Mouse (Mus musculus) heart, adult 2 months (tissue): ENCODE measurements around the gene Naa38. TPM values are rescaled to one million over a fixed set of nuclear protein-coding genes. Genes with fewer than 3 reads are reported as not detected.

Experiments used
- DNase-seq, 2 experiments: peaks; one replicate each; pipeline ENCODE4 v3.0.0; 2021
- H3K27ac ChIP-seq: fragments of 200-600 bp; 2 replicates; pipeline ENCODE4 v1.8.1; 2022
- H3K27me3 ChIP-seq: fragments of 200-500 bp; 2 replicates; pipeline ENCODE4 v1.6.1; 2012; ENCODE audit warnings: mild to moderate bottlenecking, low read length, inconsistent platforms, mixed read lengths; ENCODE audit not compliant: control insufficient read depth, insufficient read depth
- H3K36me3 ChIP-seq: fragments of 200-500 bp; 2 replicates; pipeline ENCODE4 v1.6.1; 2012; ENCODE audit warnings: low read length, inconsistent platforms; ENCODE audit not compliant: control insufficient read depth, insufficient read depth
- H3K4me1 ChIP-seq: fragments of 200-500 bp; 2 replicates; pipeline ENCODE4 v1.6.1; 2011; ENCODE audit warnings: low read length; ENCODE audit not compliant: control insufficient read depth, insufficient read depth
- H3K4me3 ChIP-seq: fragments of 200-600 bp; 2 replicates; pipeline ENCODE4 v1.8.1; 2022
- H3K79me2 ChIP-seq: fragments of 200-500 bp; replicated peaks from 2 replicates; pipeline ENCODE4 v1.6.1; 2012; ENCODE audit warnings: mild to moderate bottlenecking, inconsistent platforms, low read length, moderate library complexity, mixed read lengths; ENCODE audit not compliant: control insufficient read depth, insufficient read depth
- H3K9ac ChIP-seq: fragments of 200-500 bp; 2 replicates; pipeline ENCODE4 v1.6.1; 2012; ENCODE audit warnings: low read depth, mild to moderate bottlenecking, control low read depth, inconsistent platforms, low read length, mixed read lengths
- CTCF ChIP-seq: fragments of 200-600 bp; IDR thresholded peaks from 2 replicates; pipeline ENCODE4 v1.8.1; 2022; ENCODE audit warnings: antibody characterized with exemption, mild to moderate bottlenecking, moderate library complexity
- EP300 ChIP-seq: fragments of 200-500 bp; IDR thresholded peaks from 2 replicates; pipeline ENCODE4 v1.6.1; 2011; ENCODE audit warnings: low read depth, low read length, control low read depth; ENCODE audit not compliant: insufficient read depth
- POLR2A ChIP-seq: fragments of 200-500 bp; IDR thresholded peaks from 2 replicates; pipeline ENCODE4 v1.6.1; 2011; ENCODE audit warnings: mild to moderate bottlenecking, low read depth, low read length, control low read depth; ENCODE audit not compliant: insufficient read depth
- WGBS: fragments of 180-500 bp; shearing (Covaris S2); methylation state at CpG from one replicate; pipeline ENCODE4 v1.1.7; 2018; 5-methylcytosine and 5-hydroxymethylcytosine counted together
- intact Hi-C: fragments of 180-260 bp; cut with DNase I; formaldehyde crosslinking; loops from one replicate; pipeline ENCODE4 v1.15.1; 2025
- polyA plus RNA-seq: library from polyadenylated mRNA; depleted of rRNA; stranded (reverse); fragments of >200 nt; gene quantifications from 2 replicates; pipeline ENCODE4 v1.2.3, GENCODE M21; 2012
- total RNA-seq, 2 experiments: library from RNA; stranded (reverse); gene quantifications; 2 replicates each; pipeline ENCODE4 v1.2.3; 2021

Naa38 gene
- total and polyA plus RNA-seq, 3 experiments = 102 to 145 (median 113) TPM

DNA sequence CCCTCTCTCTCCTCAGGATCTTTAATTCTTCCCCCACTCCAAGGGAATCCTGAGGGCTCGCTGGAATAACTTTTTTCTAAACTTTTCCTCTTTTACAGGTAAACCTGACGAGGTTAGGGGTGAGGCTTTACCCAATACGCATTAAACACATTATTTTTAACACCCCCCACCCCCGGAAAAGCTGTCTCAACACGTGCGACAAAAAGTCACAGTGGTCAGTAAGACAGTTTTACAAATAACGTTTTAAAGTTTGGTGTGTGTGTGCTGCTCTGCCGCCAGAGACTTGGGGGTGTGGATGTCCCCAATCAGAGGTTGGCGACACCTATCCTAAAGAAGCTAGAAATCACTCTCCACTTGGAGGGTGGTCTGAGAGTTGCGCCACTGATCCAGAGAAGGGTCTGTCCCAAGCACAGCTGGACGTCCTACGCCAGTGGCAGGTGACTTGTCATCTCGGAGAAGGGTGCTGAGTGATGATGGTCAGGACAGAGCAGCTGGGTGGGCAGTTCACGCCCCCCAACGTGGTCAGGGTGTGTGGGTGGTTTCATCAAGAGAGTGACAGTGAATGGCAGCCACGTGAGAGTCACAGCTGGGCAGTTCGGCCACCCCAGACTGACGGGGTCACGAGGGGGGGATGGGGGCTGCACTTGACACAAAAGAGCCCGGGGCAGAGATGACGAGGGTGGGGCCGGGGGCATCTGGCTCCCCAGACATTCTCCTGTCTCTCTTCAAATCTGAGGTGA lies 27.5 kb upstream of the Naa38 start:
- peak overlapping the region; percentile 84 for H3K4me3 ChIP-seq
- peaks cover 21% of the 10 kb centered on the region for H3K4me1 ChIP-seq
- no peaks in the 10 kb centered on the region for H3K79me2 ChIP-seq
- no peak for TF ChIP-seq EP300
- no peak for TF ChIP-seq CTCF
- no peak for TF ChIP-seq POLR2A
- DNase-seq = peak; percentile 57 to 66
- H3K9ac ChIP-seq = peak overlapping the region; percentile 95
- H3K27ac ChIP-seq = peak overlapping the region; percentile 91
- H3K36me3 ChIP-seq = no peaks in the 10 kb centered on the region
- intact Hi-C loops = loop anchor here (2.0 kb wide), 1 partner anchor 27 kb away; the partner anchor contains the start of gene Rnf227
- H3K27me3 ChIP-seq = no peaks in the 10 kb centered on the region
- 3% methylated on average over 22 of the region's 22 CpGs for WGBS

DNA sequence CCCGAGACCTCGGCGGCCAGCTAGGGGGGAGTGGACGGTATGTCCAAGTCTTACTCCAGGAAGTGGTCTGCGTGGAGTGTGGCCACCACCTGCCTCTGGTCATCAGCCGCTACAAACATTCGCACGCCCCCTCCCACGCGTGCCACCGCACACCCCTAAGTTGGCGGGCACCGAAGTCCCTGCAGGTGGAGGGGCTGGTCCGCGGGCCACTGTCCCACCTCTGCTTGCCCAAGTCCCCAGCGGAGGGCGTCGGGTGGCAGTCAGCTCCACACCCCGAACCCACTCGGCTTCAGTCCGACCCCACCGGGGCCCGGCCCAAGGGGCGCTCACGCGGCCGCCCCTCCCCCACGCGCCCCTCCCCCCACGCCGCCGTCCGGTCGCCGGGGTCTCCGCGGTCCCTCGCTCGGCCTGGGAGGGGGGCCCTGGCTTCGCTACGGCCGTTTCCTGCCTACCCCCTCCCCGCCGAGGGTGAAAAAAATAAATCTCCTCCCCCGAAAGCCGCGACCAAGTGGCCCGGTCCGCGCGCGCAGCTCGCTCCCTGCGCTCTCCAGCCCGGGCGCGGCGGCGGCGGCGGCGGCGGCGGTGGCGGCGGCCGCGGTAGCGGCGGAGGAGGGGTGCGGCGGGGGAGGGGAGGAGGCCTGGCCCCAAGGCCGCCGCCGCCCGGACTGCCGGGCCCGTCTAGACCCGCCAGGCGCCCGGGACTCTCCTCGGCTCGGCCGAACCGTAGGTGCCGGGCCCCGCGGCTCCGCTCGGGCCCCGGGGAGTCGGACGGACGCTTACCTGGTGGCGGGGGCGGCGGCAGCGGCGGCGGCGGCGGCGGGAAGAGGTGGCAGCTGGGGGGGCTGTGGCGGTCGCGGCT lies 26.7 kb upstream of the Naa38 start:
- under 1% methylated on average over 77 of the region's 106 CpGs for WGBS
- H3K79me2 ChIP-seq = no peaks in the 10 kb centered on the region
- TF ChIP-seq CTCF (no peak), POLR2A (no peak), EP300 (no peak)
- H3K9ac ChIP-seq = peak overlapping the region; percentile 95
- intact Hi-C loops = no loop called here
- H3K4me3 ChIP-seq = peak overlapping the region; percentile 84
- DNase-seq = peak; percentile 67 to 72
- H3K36me3 ChIP-seq = no peaks in the 10 kb centered on the region
- H3K27ac ChIP-seq = peak overlapping the region; percentile 85
- no peaks in the 10 kb centered on the region for H3K27me3 ChIP-seq
- peaks cover 21% of the 10 kb centered on the region for H3K4me1 ChIP-seq

DNA sequence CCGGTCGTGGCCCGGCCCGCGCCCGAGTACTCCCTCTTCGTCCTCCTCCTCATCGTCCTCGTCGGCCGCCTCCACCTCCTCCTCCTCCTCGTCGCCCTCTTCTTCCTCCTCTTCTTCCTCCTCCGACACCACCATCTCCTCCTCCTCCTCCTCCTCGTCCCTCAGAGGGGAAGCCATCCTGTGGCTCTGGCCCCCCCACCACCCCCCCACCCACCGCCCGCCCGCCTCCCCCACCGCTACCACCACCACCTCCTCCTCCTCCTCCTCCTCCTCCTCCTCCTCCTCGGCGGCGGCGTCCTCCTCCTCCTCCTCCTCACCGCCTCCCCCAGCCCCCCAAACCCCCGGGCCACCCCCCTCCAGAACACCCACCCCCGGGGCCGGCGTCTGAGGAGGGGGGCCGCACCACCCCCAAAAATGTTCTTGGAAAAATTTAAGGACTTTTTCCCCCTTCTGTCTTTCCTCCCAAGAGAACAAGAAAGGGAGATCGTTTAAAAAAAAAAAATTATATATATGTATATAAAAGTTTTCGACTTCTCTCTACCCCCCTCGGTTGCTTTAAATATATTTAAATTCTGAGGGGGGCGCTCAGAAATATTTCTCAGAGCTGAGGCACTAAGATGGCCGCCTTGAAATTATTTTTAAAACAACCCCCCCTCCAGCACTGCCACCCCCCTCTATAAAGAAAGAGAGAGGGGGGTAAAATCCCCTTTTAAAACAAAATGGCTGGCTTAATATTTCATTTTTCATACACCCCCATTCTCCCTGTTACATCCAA lies 25.9 kb upstream of the Naa38 start, which contains the start of gene Chd3:
Gene Chd3, minus strand, starts transcription at position 192 of the 775 bp plus-strand sequence.
- Histone ChIP-seq H3K27me3 (no peaks in the 10 kb centered on the region), H3K4me1 (peaks cover 17% of the 10 kb centered on the region), H3K9ac (peak within 1 kb of the TSS; percentile 95), H3K79me2 (no peaks in the 10 kb centered on the region), H3K36me3 (no peaks in the 10 kb centered on the region), H3K27ac (peak within 1 kb of the TSS; percentile 85), H3K4me3 (peak within 1 kb of the TSS; percentile 84)
- TF ChIP-seq EP300 = no peak
- no peak for TF ChIP-seq CTCF
- TF ChIP-seq POLR2A = no peak
- 4% methylated on average over 19 of the region's 34 CpGs for WGBS
- intact Hi-C loops = no loop called here
- no peak for DNase-seq

DNA sequence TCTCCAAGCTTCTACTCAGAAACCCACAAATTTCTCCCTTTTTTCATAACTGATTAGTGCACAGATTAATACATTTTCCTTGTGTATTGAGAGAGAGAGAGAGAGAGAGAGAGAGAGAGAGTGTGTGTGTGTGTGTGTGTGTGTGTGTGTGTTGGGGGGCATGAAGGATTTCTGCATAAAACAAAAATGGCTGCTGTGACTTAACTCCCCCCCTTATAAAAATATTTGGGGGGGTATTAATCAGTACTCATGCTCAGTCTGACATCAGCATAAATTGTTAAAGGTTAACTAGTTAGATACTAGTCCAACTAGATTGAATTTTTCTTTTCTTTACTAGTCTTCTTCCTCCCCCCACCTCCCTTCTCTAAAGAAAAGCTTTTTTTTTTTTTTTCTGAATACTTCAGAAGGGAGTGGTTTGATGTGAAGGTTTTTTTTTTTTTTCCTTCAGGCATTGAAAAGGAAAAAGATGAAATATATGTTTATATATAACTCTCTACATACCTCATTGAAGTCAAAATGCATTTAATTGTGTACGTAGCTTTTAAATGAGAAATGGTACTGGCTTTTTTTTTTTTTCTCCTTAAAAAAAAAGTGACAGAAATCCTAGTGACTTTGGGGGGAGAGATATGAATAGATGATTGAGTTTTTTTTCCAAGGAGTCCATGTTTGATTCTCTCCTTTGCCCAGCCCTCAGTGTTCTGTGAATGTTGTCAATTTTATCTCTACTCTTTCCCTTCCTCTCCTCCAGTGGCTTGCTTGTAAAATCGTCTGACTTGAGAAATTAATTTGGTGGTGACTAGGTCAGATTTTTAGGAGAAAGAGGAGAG lies 25.1 kb upstream of the Naa38 start:
- Histone ChIP-seq H3K36me3 (no peaks in the 10 kb centered on the region), H3K4me3 (no peak overlapping the region), H3K79me2 (no peaks in the 10 kb centered on the region), H3K4me1 (peaks cover 13% of the 10 kb centered on the region), H3K27me3 (no peaks in the 10 kb centered on the region), H3K27ac (no peak overlapping the region; the same call in 1 of the 2 replicates), H3K9ac (no peak overlapping the region)
- TF ChIP-seq POLR2A (no peak), EP300 (no peak), CTCF (no peak)
- intact Hi-C loops = no loop called here
- no peak for DNase-seq
- WGBS = 65% methylated on average over 2 of the region's 2 CpGs

DNA sequence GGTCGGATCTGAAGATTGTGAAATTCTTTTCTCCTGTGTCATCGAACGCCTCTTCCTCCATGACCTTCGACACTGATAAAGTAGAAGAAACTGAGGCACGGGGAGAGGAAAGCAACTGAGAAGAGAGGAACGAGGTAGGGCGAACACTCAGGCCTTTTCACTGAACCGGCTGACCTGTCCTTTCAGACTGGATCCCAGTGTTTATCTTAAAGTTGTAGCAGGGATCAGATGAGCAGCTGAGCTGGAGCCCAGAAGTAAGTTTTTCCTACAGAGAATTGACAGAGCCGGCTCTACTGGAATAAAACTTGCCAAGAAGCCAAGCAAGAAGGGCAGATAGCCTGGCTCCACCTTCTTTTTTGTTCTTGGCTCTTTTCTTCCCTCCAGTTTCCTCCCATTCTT lies 24.5 kb upstream of the Naa38 start:
- intact Hi-C loops = no loop called here
- H3K27me3 ChIP-seq = no peaks in the 10 kb centered on the region
- H3K9ac ChIP-seq = no peak overlapping the region
- no peaks in the 10 kb centered on the region for H3K79me2 ChIP-seq
- no peak overlapping the region for H3K4me3 ChIP-seq
- H3K27ac ChIP-seq = no peak overlapping the region; the same call in 1 of the 2 replicates
- no peak for DNase-seq
- H3K4me1 ChIP-seq = peaks cover 7% of the 10 kb centered on the region
- TF ChIP-seq CTCF (no peak), POLR2A (no peak), EP300 (no peak)
- H3K36me3 ChIP-seq = no peaks in the 10 kb centered on the region
- WGBS = 52% methylated on average over 9 of the region's 9 CpGs
